Mouse (Mus musculus) testis, adult 2 months (tissue): ENCODE data around the gene Gcm1.

Experiments
- CTCF ChIP-seq: fragments of 200-500 bp; IDR thresholded peaks from 2 replicates; pipeline ENCODE4 v1.5.1; 2012; ENCODE audit warnings: low read depth, mild to moderate bottlenecking, inconsistent platforms, low read length, moderate library complexity; ENCODE audit not compliant: control insufficient read depth, insufficient read depth, insufficient replicate concordance
- POLR2A ChIP-seq: fragments of 200-500 bp; IDR thresholded peaks from 2 replicates; pipeline ENCODE4 v1.6.1; 2012; ENCODE audit warnings: low read depth, mild to moderate bottlenecking, inconsistent platforms, low read length, moderate library complexity; ENCODE audit not compliant: control insufficient read depth

DNA sequence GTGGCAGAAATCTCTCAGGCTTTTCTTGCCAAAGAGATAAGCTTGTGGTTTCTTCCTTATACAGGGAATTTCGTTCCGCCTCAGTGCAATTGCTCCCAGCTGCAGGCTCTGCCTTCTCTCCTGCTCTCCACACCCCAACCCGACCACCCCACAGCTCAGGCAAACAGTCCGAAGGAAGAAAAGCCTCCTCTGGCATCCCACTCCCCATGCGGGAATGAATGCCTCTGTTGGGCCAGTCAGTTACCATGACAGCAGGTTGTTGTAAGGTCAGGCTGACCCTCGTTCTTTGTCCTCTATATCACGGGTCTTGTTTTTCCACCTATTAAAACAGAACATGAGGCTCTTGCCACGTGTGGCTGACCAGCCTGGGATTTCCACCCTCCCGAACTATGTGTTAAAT lies 30.5 kb upstream of the Gcm1 start:
- TF ChIP-seq CTCF: no peak
- no peak for TF ChIP-seq POLR2A
